Mouse (Mus musculus): ENCODE results near the gene Clec12a. TPM values are rescaled to one million over a fixed set of nuclear protein-coding genes. Genes with fewer than 3 reads are reported as not detected.
A peak's percentile ranks its signal among the peaks of the same experiment; 100 is the strongest.

The Clec12a gene
- total RNA-seq, 2 experiments from 2014 or later = 405 to 472 TPM

GRCm38 (mm10) chr6:129369374-129370132 lies 27.1 kb downstream of the Clec12a start:
- peak; percentile 63 for ATAC-seq (ENCODE audit: poor library complexity, severe bottlenecking)

DNA sequence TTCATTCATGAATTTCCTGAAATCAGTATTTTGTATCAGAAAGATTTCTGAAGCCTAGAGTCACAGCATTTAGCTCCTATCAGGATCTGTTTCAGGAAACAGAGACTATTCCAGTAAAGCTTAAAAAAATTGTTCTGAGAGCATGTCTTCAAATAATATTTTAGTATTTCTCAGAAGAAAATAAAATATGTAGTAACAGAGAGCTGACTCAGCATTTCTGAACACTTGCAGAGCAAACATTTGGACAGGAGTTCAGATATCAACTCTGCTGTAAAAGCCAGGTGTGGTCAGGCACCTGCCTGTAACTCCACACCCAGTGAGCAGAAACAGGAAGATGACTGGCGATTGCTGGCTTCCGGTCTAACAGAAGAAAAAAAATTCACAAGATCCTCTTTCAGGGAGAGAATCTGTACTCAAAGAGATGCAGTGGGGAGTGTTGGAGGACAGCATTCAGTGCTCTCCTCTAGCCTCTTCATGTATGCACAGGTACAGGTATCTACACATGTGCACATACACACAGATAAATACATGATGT lies 32.5 kb downstream of the Clec12a start:
- peak; percentile 99 for ATAC-seq (ENCODE audit: poor library complexity, severe bottlenecking)

DNA sequence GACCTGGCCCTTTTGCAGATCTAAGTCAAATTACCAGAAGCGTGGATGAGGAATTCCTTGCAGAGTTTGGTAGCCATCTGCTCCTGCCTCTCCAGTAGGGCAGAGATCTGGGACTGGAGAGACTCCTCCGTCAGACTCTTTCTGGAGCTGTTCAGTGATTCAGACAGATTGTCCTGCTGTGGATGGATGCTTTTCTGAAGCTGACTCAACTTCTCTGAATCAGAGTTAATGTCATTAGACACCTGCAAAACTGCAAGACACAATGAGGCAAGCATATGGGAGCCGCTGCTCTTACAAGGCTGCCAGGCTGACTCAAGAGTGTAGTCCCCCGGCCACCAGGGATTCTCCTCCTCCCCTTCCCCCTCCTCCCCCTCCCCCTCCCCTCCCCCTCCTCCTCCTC lies 38.0 kb downstream of the Clec12a start:
- no peak for ATAC-seq (ENCODE audit: poor library complexity, severe bottlenecking)

DNA sequence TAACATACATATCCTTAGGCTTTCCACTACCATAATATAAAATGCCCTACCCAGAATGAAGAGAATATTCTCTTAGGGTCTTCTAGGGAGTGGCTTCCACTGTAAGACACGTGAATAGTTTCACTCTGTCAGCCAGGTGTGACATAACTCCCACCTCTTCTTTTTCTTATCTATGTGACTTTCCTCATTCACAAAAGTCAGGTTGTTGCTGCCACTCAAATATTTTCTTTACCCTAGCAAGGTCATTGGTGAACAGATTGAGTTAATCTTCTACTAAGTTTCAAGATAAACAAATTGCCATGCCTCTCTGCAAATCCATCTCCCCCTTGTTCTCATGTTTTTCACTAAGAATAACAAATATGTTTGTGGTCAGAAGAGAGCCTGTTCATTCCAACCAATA lies 39.2 kb downstream of the Clec12a start:
- no peak for ATAC-seq (ENCODE audit: poor library complexity, severe bottlenecking)

DNA sequence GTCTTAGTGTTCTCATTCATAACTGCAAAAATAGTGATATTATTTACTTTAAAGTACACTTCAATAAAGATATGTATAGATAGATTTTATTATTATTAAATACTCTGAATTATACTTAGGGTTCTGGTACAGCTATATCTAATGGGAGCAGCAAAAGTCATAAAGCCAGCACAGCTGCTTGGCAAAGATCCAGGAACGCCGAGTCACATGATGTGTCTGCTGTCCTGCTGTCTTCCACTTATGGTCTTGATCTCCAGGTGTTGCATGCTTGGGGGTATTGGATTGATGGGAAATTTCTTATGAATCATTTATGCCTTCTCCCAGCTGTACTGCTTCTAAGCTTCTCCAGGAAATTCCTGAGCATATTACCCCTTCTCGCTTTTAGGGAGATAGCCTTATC lies 41.0 kb downstream of the Clec12a start:
- ATAC-seq (ENCODE audit: poor library complexity, severe bottlenecking) = no peak

GRCm38 (mm10) chr6:129385000-129385399 lies 42.5 kb downstream of the Clec12a start:
- ATAC-seq (ENCODE audit: poor library complexity, severe bottlenecking) = no peak

- ATAC-seq (ENCODE audit: poor library complexity, severe bottlenecking) = no peak
These were observed 43.3 kb downstream of the Clec12a start, which contains the start of gene Clec12b for GRCm38 (mm10) chr6:129385774-129386173. Clec12b (minus strand) TSS chr6:129385874.

- peak; percentile 60 for ATAC-seq (ENCODE audit: poor library complexity, severe bottlenecking)
These were observed 50.7 kb downstream of the Clec12a start for GRCm38 (mm10) chr6:129393087-129393720.

DNA sequence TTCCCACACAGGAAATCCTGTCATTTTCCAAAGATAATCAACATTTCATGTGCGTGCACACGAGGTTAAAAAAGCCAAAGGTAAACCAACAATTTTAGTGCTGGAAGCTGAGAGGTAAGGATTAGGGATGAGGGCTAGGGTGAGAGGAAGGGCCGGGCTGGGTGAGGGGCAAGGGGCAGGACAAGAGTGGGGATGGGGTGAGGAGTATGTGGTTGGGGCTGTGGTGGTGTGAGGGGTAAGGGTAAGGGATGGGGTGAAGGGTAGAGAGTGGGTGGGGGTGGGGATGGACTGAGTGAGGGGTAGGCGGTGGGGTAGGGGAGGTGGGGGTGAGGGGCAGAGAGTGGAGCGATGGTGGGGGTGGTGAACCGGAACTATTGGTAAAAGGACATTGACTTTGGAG lies 51.2 kb downstream of the Clec12a start:
- ATAC-seq (ENCODE audit: poor library complexity, severe bottlenecking) = no peak

DNA sequence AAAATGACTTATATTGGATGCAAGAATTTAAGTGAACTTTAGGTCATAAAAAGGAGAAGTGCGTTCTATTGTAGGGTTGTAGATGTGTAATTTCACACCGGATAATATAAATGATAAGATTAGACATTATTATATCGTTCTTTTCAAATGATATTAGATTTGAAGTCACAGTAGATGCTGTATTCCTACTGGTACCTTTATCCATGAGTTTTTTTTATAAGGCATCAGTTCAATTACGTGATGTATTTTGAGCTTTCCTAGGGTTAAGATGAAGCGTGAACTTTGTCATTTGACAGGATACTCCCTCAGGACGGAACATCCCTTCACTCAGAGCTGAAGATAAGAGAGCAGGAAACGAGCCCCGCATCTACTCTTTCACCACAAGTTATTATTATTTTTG lies 54.5 kb downstream of the Clec12a start, which contains the start of gene Clec1b:
Gene Clec1b, plus strand, starts transcription at position 301 of the 400 bp plus-strand sequence.
- no peak for ATAC-seq (ENCODE audit: poor library complexity, severe bottlenecking)

GRCm38 (mm10) chr6:129399945-129400344 lies 57.5 kb downstream of the Clec12a start:
- ATAC-seq (ENCODE audit: poor library complexity, severe bottlenecking) = no peak

DNA sequence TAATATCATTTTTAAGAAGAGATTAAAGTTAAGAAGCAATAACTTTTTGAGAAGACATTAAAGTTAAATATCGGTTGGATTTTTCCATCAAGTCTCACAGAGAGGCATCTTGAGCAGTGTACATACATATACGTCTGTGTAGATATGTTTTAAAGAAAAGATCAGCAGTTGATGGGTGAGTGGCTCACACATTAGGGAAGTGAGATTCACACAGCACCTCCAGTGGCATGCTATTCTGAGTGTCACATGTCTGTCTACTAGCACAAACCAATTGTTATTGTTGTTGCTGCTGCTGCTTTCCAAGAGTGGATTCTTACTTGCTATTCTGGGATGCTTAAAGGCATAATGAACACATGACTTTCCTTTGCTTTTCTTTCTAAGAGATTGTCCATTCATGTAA lies 59.9 kb downstream of the Clec12a start:
- peak; percentile 59 for ATAC-seq (ENCODE audit: poor library complexity, severe bottlenecking)

DNA sequence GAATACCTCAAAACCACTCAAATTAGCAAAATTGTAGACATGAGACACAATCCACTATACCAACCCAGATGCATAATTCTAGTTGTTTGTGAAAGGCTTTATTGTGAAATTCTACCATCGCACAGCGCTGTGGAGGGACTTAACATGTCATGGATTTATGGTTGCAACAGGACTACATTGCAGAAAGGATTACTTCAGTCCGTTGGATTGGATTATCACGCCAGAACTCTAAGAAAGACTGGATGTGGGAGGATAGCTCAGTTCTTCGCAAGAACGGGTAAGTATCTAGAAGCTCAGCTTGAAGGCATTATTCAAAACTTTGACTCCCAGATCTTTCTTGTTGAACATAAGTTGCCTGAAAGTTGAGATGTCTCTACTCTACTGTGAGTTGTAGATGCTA lies 60.9 kb downstream of the Clec12a start:
- 0 out of 2 replicates have a peak, but pooled peaks have one; percentile 26 for ATAC-seq (ENCODE audit: poor library complexity, severe bottlenecking)

DNA sequence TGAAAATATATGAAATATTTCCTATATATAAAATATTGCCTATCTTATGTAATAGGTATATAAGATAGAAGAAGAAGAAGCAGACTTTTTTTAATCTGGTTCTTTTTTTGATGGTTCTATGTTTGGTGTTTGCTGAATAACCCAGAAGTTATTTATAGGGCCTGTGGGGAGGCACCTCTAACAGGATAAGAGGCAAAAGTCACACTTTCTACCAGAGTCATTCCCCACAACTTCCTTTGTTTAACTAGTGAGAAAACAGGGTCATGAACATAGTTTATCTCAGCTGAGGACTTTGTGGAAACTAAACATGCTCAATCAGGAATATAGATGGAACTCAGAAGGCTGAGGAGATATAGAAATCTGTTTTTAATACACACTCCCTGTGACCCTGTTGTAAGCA lies 63.5 kb downstream of the Clec12a start:
- ATAC-seq (ENCODE audit: poor library complexity, severe bottlenecking) = peak; percentile 26; the same call in 1 of the 2 replicates

DNA sequence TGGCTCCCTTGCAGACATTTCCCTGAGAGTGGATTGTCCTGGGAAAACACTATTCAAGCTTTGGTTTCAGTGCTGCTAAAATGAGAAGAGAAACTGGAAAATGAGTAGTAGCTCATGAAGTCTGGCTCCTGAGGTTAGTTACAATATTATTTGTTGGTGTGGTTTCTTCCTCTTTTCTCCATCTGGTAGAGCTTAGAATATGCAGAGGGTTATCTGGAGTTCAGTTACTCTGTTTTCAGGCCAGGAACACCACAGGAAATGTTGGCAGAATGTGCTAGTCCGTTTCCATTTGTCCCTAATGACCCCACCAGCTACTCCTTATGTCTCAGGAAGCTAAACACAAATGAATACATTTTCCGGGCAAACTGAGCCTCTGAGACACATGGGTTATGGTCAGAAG lies 64.8 kb downstream of the Clec12a start:
- peak; percentile 85 for ATAC-seq (ENCODE audit: poor library complexity, severe bottlenecking)

GRCm38 (mm10) chr6:129408562-129408961 lies 66.1 kb downstream of the Clec12a start, which contains the start of gene Clec9a:
Clec9a (plus strand) TSS chr6:129408862.
- no peak for ATAC-seq (ENCODE audit: poor library complexity, severe bottlenecking)

GRCm38 (mm10) chr6:129414177-129414576 lies 71.7 kb downstream of the Clec12a start:
- no peak for ATAC-seq (ENCODE audit: poor library complexity, severe bottlenecking)

Other genes starting within 250 kb of the Clec12a start
- gene Clec2e, start 241.8 kb upstream of the Clec12a start, total RNA-seq (2015) = not detected in 2 replicates
- gene Clec2e, start 241.8 kb upstream of the Clec12a start, total RNA-seq (2017) = 0.29 TPM in 1 of 2 replicates, not detected in the other
- 28.2 and 41.3 TPM in 2 replicates for gene Clec2d, start 162.1 kb upstream of the Clec12a start, total RNA-seq (2015)
- 238 and 253 TPM in 2 replicates for gene Clec2d, start 162.1 kb upstream of the Clec12a start, total RNA-seq (2017)
- gene Cd69, start 67.3 kb upstream of the Clec12a start, total RNA-seq (2015) = 21.3 and 25.9 TPM in 2 replicates
- gene Cd69, start 67.3 kb upstream of the Clec12a start, total RNA-seq (2017) = 20.6 and 22.7 TPM in 2 replicates
- 0.54 TPM in 1 of 2 replicates, not detected in the other for gene 4922502D21Rik, start 10.9 kb upstream of the Clec12a start, total RNA-seq (2015)
- gene 4922502D21Rik, start 10.9 kb upstream of the Clec12a start, total RNA-seq (2017) = 0.44 TPM in 1 of 2 replicates, not detected in the other
- gene Clec12b, start 43.2 kb downstream of the Clec12a start, total RNA-seq (2015) = not detected in 2 replicates
- gene Clec12b, start 43.2 kb downstream of the Clec12a start, total RNA-seq (2017) = not detected in 2 replicates
- gene Clec1b, start 54.6 kb downstream of the Clec12a start, total RNA-seq (2015) = 3.6 and 5.5 TPM in 2 replicates
- 3.8 and 4.5 TPM in 2 replicates for gene Clec1b, start 54.6 kb downstream of the Clec12a start, total RNA-seq (2017)
- 27.6 and 31.4 TPM in 2 replicates for gene Clec9a, start 66.2 kb downstream of the Clec12a start, total RNA-seq (2015)
- 13.4 and 14.3 TPM in 2 replicates for gene Clec9a, start 66.2 kb downstream of the Clec12a start, total RNA-seq (2017)
- gene Clec1a, start 109.3 kb downstream of the Clec12a start, total RNA-seq (2015) = 0.07 TPM in 1 of 2 replicates, not detected in the other
- 0.15 TPM in 1 of 2 replicates, not detected in the other for gene Clec1a, start 109.3 kb downstream of the Clec12a start, total RNA-seq (2017)
- gene Olr1, start 164.5 kb downstream of the Clec12a start, total RNA-seq (2015) = 10.0 and 12.9 TPM in 2 replicates
- 9.6 and 13.9 TPM in 2 replicates for gene Olr1, start 164.5 kb downstream of the Clec12a start, total RNA-seq (2017)
- gene Tmem52b, start 169.9 kb downstream of the Clec12a start, total RNA-seq (2015) = not detected in 2 replicates
- gene Tmem52b, start 169.9 kb downstream of the Clec12a start, total RNA-seq (2017) = not detected in 2 replicates
- gene Gabarapl1, start 190.5 kb downstream of the Clec12a start, total RNA-seq (2015) = 5.6 and 7.4 TPM in 2 replicates
- 17.6 and 20.7 TPM in 2 replicates for gene Gabarapl1, start 190.5 kb downstream of the Clec12a start, total RNA-seq (2017)
- gene Klre1, start 235.2 kb downstream of the Clec12a start, total RNA-seq (2015) = 3.9 and 7.2 TPM in 2 replicates
- gene Klre1, start 235.2 kb downstream of the Clec12a start, total RNA-seq (2017) = 4.1 and 8.3 TPM in 2 replicates
- 20.4 and 41.6 TPM in 2 replicates for gene Klrd1, start 249.1 kb downstream of the Clec12a start, total RNA-seq (2015)
- 14.1 and 18.1 TPM in 2 replicates for gene Klrd1, start 249.1 kb downstream of the Clec12a start, total RNA-seq (2017)